Mouse (Mus musculus) megakaryocyte, embryonic 14.5 days (primary cell): Measurements from ENCODE around the gene Rora.

Source experiments
- FLI1 ChIP-seq: IDR thresholded peaks from 2 replicates; pipeline ENCODE4 v1.6.1; 2012; ENCODE audit warnings: low read length, inconsistent platforms, mixed read lengths
- GATA1 ChIP-seq: IDR thresholded peaks from 3 replicates; pipeline ENCODE4 v1.6.1; 2012; ENCODE audit warnings: mixed read lengths, low read length, inconsistent platforms, borderline replicate concordance

DNA sequence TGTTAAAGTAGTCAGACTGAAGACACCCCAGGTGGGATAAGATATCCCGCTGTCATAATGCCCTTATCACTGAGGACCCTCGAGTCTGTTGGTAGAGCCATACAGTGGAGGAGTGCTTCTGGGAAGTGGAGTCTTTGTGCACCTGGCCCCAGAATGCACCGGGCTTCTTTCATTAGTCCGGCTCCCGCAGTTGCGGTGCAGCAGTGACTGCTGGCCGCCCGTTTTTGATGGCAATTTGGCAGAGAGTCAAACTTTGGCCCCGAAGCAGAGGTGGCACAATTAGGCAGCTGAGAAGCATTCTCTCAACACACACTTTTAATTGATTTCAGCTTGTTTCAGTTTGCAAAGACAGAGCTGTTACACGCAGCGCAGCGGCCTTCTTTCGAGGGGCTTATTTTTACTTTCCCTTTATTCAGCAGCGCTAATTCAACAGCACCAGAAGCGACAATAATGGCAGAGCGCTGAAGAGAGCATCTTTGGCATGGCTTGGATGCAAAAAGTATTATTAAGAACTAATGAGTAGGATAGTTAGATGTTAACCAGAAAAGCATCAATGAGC lies 138.5 kb downstream of the Rora start:
- TF ChIP-seq GATA1: no peak
- no peak for TF ChIP-seq FLI1
